Mouse (Mus musculus): ENCODE measurements around the gene Ctnna2.

DNA sequence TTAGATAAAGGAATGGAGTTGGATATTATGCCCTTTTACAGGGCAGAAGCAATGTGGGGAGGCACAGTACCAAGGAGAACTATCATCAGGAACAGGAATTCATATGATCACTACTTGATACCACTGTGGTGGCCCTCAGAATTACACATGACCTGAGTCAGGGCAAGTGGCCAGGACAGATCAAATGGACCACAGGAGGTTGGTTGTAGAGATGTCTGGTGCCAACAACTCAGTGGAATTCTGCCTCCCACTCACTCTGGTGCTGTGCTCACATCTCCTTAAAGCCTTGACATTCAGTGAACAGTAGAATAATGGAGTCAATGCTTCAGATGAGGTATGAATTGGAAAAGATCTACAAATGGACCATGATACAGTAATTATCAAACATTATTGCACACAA is 691.1 kb downstream of the Ctnna2 start:
- TF ChIP-seq CTCF (IDR thresholded peaks at IDR 0.05; ENCODE audit: low read depth, low read length) (no peak), GATA1 (IDR thresholded peaks at IDR 0.05; ENCODE audit: borderline replicate concordance, low read length) (no peak), TAL1 (conservative IDR thresholded peaks at IDR 0.05; ENCODE audit: low read depth, low read length) (no peak)
